Mouse (Mus musculus) thymus, adult 2 months (tissue): ENCODE results near the gene Bcdin3d. TPM values are rescaled to one million over a fixed set of nuclear protein-coding genes. Genes with fewer than 3 reads are reported as not detected.

Experiments
- DNase-seq: peaks from one replicate; pipeline ENCODE4 v3.0.0; 2021
- H3K27ac ChIP-seq: fragments of 200-500 bp; 2 replicates; pipeline ENCODE4 v1.5.1; 2012; ENCODE audit warnings: low read length, control low read depth; ENCODE audit not compliant: control insufficient read depth, insufficient read depth
- H3K27me3 ChIP-seq: fragments of 200-500 bp; 2 replicates; pipeline ENCODE4 v1.6.1; 2012; ENCODE audit warnings: mild to moderate bottlenecking, low read length, moderate library complexity, mixed read lengths; ENCODE audit not compliant: control insufficient read depth, insufficient read depth
- H3K36me3 ChIP-seq: fragments of 200-500 bp; 2 replicates; pipeline ENCODE4 v1.6.1; 2012; ENCODE audit warnings: mild to moderate bottlenecking, low read length, moderate library complexity; ENCODE audit not compliant: control insufficient read depth, insufficient read depth
- H3K4me1 ChIP-seq: fragments of 200-500 bp; replicated peaks from 2 replicates; pipeline ENCODE4 v1.6.1; 2012; ENCODE audit warnings: low read length; ENCODE audit not compliant: control insufficient read depth, insufficient read depth
- H3K4me3 ChIP-seq: fragments of 200-500 bp; 2 replicates; pipeline ENCODE4 v1.5.1; 2012; ENCODE audit warnings: mild to moderate bottlenecking, low read length, control low read depth, moderate library complexity; ENCODE audit not compliant: control insufficient read depth, insufficient read depth
- CTCF ChIP-seq: fragments of 200-500 bp; IDR thresholded peaks from 2 replicates; pipeline ENCODE4 v1.5.1; 2012; ENCODE audit warnings: mild to moderate bottlenecking, control low read depth, low read length, moderate library complexity, borderline replicate concordance; ENCODE audit not compliant: control insufficient read depth, poor library complexity, insufficient read depth; ENCODE audit errors: extremely low read depth
- POLR2A ChIP-seq: fragments of 200-500 bp; IDR thresholded peaks from 2 replicates; pipeline ENCODE4 v1.6.1; 2012; ENCODE audit warnings: mild to moderate bottlenecking, low read length, control low read depth, moderate library complexity; ENCODE audit not compliant: control insufficient read depth, poor library complexity, insufficient read depth; ENCODE audit errors: extremely low read depth
- WGBS: fragments of 180-500 bp; shearing (Covaris S2); methylation state at CpG from one replicate; pipeline ENCODE4 v1.1.7; 2018; 5-methylcytosine and 5-hydroxymethylcytosine counted together
- polyA plus RNA-seq: library from polyadenylated mRNA; depleted of rRNA; stranded (reverse); fragments of >200 nt; gene quantifications from 2 replicates; pipeline ENCODE4 v1.2.3, GENCODE M21; 2012; rRNA removed

Bcdin3d gene
- polyA plus RNA-seq, 1 experiment: 12.4 TPM

GRCm38 (mm10) chr15:99421676-99422075 lies 52.9 kb downstream of the Bcdin3d start:
- peaks cover 7% of the 10 kb centered on the region for H3K4me1 ChIP-seq
- TF ChIP-seq POLR2A (no peak), CTCF (no peak)
- no peaks in the 10 kb centered on the region for H3K36me3 ChIP-seq
- no peaks in the 10 kb centered on the region for H3K27me3 ChIP-seq
- no peak overlapping the region for H3K4me3 ChIP-seq
- no peak overlapping the region for H3K27ac ChIP-seq
- 89% methylated on average over 8 of the region's 8 CpGs for WGBS
- DNase-seq: no peak

- no peaks in the 10 kb centered on the region for H3K27me3 ChIP-seq
- peaks cover 9% of the 10 kb centered on the region for H3K4me1 ChIP-seq
- H3K36me3 ChIP-seq: no peaks in the 10 kb centered on the region
- no peak overlapping the region for H3K27ac ChIP-seq
- peak; percentile 25 for DNase-seq
- TF ChIP-seq CTCF (no peak), POLR2A (no peak)
- H3K4me3 ChIP-seq: no peak overlapping the region
- WGBS: 77% methylated on average over 9 of the region's 9 CpGs
Measured at GRCm38 (mm10) chr15:99421152-99421551, 53.4 kb downstream of the Bcdin3d start.

GRCm38 (mm10) chr15:99420521-99421014 lies 54.0 kb downstream of the Bcdin3d start:
- Histone ChIP-seq H3K27ac (peak overlapping the region; percentile 25; the same call in 1 of the 2 replicates), H3K4me3 (peak overlapping the region; percentile 16; the same call in 1 of the 2 replicates)
- DNase-seq: peak; percentile 28

GRCm38 (mm10) chr15:99420101-99420500 lies 54.4 kb downstream of the Bcdin3d start:
- H3K4me3 ChIP-seq: peak overlapping the region; percentile 16; the same call in 1 of the 2 replicates
- WGBS: 9% methylated on average over 5 of the region's 5 CpGs
- H3K36me3 ChIP-seq: no peaks in the 10 kb centered on the region
- no peak for TF ChIP-seq CTCF
- TF ChIP-seq POLR2A: no peak
- H3K27ac ChIP-seq: no peak overlapping the region
- H3K4me1 ChIP-seq: peaks cover 10% of the 10 kb centered on the region
- no peak for DNase-seq
- H3K27me3 ChIP-seq: no peaks in the 10 kb centered on the region

More at GRCm38 (mm10) chr15:99420521-99421014, 54.0 kb downstream of the Bcdin3d start:
- Histone ChIP-seq H3K36me3 (no peaks in the 10 kb centered on the region), H3K4me1 (peaks cover 10% of the 10 kb centered on the region), H3K27me3 (no peaks in the 10 kb centered on the region)
- no peak for TF ChIP-seq POLR2A
- no peak for TF ChIP-seq CTCF
- 6% methylated on average over 12 of the region's 12 CpGs for WGBS

Other genes starting within 250 kb of the Bcdin3d start
- 83.5 and 85.5 TPM in 2 replicates for gene Kcnh3, start 249.9 kb downstream of the Bcdin3d start, polyA plus RNA-seq
- 131 and 133 TPM in 2 replicates for gene Mcrs1, start 222.8 kb downstream of the Bcdin3d start, polyA plus RNA-seq
- 29.3 and 37.0 TPM in 2 replicates for gene Prpf40b, start 179.6 kb downstream of the Bcdin3d start, polyA plus RNA-seq
- 0.04 and 0.11 TPM in 2 replicates for gene Fam186b, start 178.8 kb downstream of the Bcdin3d start, polyA plus RNA-seq
- gene Fmnl3, start 104.2 kb downstream of the Bcdin3d start, polyA plus RNA-seq: 55.5 and 59.6 TPM in 2 replicates
- 723 and 818 TPM in 2 replicates for gene Tmbim6, start 81.8 kb downstream of the Bcdin3d start, polyA plus RNA-seq
- 48.1 and 48.6 TPM in 2 replicates for gene Nckap5l, start 17.0 kb downstream of the Bcdin3d start, polyA plus RNA-seq
- 0.18 and 0.81 TPM in 2 replicates for gene Faim2, start 53.4 kb upstream of the Bcdin3d start, polyA plus RNA-seq
- gene Aqp2, start 104.3 kb upstream of the Bcdin3d start, polyA plus RNA-seq: 0.47 TPM in 1 of 2 replicates, not detected in the other
- gene Aqp5, start 116.1 kb upstream of the Bcdin3d start, polyA plus RNA-seq: 2.7 and 3.3 TPM in 2 replicates
- gene Aqp6, start 126.7 kb upstream of the Bcdin3d start, polyA plus RNA-seq: 0.24 and 0.40 TPM in 2 replicates
- gene Racgap1, start 176.9 kb upstream of the Bcdin3d start, polyA plus RNA-seq: 80.2 and 95.6 TPM in 2 replicates
- 0.13 and 0.19 TPM in 2 replicates for gene Asic1, start 195.6 kb upstream of the Bcdin3d start, polyA plus RNA-seq
- gene Smarcd1, start 227.4 kb upstream of the Bcdin3d start, polyA plus RNA-seq: 106 and 111 TPM in 2 replicates
- gene Gm17349, start 230.8 kb upstream of the Bcdin3d start, polyA plus RNA-seq: not detected in 2 replicates
- 108 and 187 TPM in 2 replicates for gene Gpd1, start 242.8 kb upstream of the Bcdin3d start, polyA plus RNA-seq